Mouse (Mus musculus) adrenal gland, adult 2 months (tissue): ENCODE measurements at regions not wholly inside any gene's neighbourhood (a gene's known extent, or its start where the extent isn't known, plus 50 kb on each side); places are given as distances from the start of the nearest gene placed in this dataset.

Source experiments
- DNase-seq: peaks from one replicate; pipeline ENCODE4 v3.0.0; 2021

DNA sequence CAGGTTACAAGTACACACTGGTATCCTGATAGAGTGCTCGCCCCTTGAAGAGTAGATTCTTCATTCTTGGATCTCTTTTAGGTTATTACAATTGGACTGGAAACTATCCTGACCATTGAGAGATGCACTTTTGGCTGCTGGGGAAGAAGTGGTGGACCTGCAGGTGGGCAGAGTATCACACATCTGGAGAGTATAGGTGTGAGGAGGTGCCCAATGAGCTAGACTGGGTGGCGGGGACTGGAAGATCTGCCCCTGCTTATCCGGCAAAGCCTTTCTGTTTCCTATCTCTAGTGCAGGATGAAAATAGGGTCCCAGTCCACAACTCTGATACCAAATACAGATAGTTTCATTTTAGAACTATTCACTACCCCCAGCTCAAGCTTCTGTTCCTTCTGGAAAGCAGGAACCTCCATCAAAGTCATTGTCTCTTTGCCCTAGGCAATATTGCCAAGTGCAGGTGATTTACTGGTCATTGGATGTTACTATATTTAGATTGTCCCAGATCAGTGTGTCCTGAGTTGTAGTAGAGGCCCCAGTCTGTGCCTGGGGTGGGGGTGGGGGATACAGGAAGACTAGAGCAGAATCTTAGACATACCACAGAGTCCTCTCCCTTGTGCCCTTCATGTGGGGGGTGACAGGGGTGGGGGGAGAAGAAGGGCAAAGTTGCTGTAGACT lies 62.5 kb upstream of the Ube2e1 start:
- DNase-seq: no peak

DNA sequence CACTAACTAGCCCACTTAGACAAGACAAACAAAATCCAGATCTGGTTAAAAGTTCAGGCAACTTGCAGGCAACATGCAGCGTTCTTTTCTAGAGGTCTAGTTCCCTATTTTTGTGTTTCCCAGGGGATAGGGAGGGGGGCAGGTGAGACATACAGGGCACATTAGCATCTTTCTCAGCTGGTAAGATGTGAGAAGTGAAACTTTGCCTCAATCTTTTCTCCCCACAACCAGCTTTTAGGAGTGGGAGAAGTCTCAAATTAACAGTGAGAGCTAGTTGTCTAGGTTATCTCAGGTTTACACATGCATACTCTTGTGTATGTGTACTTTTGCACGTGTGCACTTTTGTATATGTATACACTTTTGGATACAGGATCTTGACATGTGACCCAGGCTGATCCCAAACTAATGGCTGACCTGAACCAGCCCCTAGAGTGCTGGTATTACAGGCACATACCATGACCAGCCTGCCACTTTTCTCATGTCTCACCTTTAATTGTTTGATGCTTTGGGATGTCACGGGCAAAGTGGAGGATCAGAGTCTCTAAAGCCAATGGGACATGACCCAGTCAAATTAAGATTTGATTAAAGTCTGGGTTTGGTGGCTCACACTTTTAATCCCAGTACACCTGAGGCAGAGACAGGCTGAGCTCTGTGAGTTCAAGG lies 60.3 kb upstream of the Ube2e1 start:
- DNase-seq: no peak

DNA sequence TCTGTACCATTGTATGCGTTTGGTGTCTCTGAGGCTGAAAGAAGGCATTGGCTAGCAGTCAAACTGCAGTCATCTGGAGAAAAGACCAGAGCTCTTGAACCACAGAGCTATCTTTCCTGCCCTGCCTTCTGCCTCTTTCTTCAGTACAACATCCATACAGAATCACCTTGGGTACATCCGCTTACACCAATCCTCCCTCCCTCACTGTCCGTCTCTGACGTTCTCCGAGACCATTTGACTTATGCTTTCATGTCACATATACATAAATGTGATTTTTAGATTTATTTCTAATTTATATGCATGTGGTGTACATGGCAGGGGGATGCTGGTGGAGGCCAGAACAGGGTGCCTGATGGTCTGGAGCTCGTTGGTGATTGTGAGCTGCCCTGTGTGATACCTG lies 57.7 kb upstream of the Ube2e1 start:
- no peak for DNase-seq

DNA sequence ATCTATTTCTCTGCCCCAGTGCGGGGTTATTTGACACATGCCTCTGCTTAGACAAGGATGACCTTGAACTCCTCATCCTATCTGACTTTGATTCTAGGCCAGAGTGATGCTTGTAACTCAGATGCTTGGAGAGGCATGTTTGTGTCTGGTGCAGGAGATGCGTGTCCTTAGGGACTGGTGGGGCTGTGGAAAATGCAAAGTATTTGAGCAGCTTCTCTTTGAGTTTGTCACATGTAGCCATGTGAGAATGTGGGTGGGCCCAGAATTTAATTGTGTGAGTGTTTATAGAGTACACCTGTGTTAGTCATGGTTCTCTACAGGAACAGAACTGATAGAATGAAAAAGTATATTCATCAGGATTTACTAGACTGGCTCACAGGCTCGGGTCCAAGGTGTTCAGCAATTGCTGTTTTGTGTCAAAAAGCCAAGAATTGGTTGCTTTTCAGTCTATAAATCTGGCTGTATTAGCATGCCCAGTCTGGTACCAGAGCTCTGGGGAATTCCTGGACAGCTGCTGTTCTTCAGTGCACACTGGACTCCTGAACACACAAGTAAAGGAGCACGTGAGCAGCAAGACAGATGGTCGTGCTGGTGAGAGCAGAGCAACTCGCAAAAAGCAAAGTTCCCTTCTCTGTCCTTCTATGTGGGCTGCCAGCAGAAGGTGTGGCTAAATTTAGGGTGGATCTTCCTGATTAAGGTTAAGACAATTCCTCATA lies 54.5 kb upstream of the Ube2e1 start:
- no peak for DNase-seq
